Mouse (Mus musculus): ENCODE measurements around the gene Krt82. TPM values are rescaled to one million over a fixed set of nuclear protein-coding genes. Genes with fewer than 3 reads are reported as not detected.
A peak's percentile ranks its signal among the peaks of the same experiment; 100 is the strongest.

Krt82 gene
- polyA plus RNA-seq (2016; fragmentation: Nextera tagmentation; extraction: Ambion mirVana), result not detected in 2 replicates

DNA sequence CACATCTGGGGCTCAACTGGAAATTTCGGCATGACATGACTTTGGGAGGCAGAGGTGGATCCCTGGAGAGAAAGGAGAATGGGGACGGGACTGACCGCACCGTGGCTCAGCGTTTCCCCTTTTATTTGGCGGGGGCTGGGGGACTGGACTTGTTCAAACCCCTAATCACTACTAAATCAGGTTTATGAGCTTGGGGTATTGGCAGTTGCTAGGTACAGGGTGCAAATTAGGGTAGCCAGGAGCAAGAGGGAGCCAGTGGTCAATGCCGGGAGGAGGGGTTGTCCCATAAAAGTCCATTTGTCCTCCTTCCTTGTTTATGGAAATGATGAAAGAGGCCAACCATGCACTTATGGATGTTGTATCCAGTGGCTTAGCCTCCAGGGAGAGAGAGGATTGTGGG, at the start of gene Krt82:
Gene Krt82, minus strand, starts transcription at position 101 of the 400 bp plus-strand sequence.
- no peak for DNase-seq (ENCODE audit: low spot score)
- no peak within 1 kb of the TSS for H3K27ac ChIP-seq
- WGBS, result 86% methylated on average over 7 of the region's 7 CpGs
- H3K4me3 ChIP-seq, result no peak within 1 kb of the TSS
- H3K9me3 ChIP-seq, result no peaks in the 10 kb centered on the region
- H3K27me3 ChIP-seq (ENCODE audit: insufficient read depth, poor library complexity, severe bottlenecking), result peaks cover 52% of the 10 kb centered on the region
- no peaks in the 10 kb centered on the region for H3K36me3 ChIP-seq
- H3K4me1 ChIP-seq (replicated peaks), result peaks cover 21% of the 10 kb centered on the region

- Histone ChIP-seq H3K4me3 (no peak overlapping the region), H3K27me3 (ENCODE audit: insufficient read depth, poor library complexity, severe bottlenecking) (no peaks in the 10 kb centered on the region), H3K36me3 (no peaks in the 10 kb centered on the region), H3K9me3 (0 out of 2 replicates have a peak, but pooled peaks cover 3% of the 10 kb centered on the region), H3K27ac (no peak overlapping the region), H3K4me1 (replicated peaks) (no peaks in the 10 kb centered on the region)
- no peak for DNase-seq (ENCODE audit: low spot score)
- WGBS, result 63% methylated on average over 6 of the region's 6 CpGs
Measured at GRCm38 (mm10) chr15:101599123-101599522, 48.7 kb upstream of the Krt82 start.

GRCm38 (mm10) chr15:101588216-101588615, 37.7 kb upstream of the Krt82 start:
- no peak overlapping the region for H3K27ac ChIP-seq
- 76% methylated on average over 10 of the region's 10 CpGs for WGBS
- DNase-seq (ENCODE audit: low spot score), result no peak
- H3K9me3 ChIP-seq, result no peaks in the 10 kb centered on the region
- H3K4me1 ChIP-seq (replicated peaks), result no peaks in the 10 kb centered on the region
- no peaks in the 10 kb centered on the region for H3K36me3 ChIP-seq
- H3K4me3 ChIP-seq, result no peak overlapping the region
- H3K27me3 ChIP-seq (ENCODE audit: insufficient read depth, poor library complexity, severe bottlenecking), result no peaks in the 10 kb centered on the region

DNA sequence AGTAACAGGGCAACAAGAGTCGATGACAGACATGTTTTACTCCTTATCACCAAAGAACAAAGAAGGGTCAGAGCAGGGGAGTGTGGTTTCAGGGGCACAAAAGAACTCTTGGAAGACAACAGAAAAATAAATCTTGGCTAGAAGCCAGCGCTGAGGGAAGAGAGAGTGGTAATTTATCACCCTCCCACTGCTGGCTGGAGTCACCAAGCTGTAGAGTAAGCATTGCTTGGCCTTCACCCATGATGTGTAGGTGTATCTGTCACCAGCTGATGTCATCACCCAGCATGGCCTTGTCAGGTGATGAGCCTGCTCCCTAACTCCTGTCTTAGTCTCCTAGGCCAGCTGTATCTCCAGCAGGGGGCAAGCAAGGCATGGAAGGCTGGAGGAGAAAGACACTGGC, 34.0 kb upstream of the Krt82 start:
- Histone ChIP-seq H3K4me3 (no peak overlapping the region), H3K36me3 (no peaks in the 10 kb centered on the region), H3K27ac (no peak overlapping the region), H3K4me1 (replicated peaks) (no peaks in the 10 kb centered on the region), H3K27me3 (ENCODE audit: insufficient read depth, poor library complexity, severe bottlenecking) (no peaks in the 10 kb centered on the region), H3K9me3 (no peaks in the 10 kb centered on the region)
- no peak for DNase-seq (ENCODE audit: low spot score)
- WGBS, result 59% methylated on average over 2 of the region's 2 CpGs

DNA sequence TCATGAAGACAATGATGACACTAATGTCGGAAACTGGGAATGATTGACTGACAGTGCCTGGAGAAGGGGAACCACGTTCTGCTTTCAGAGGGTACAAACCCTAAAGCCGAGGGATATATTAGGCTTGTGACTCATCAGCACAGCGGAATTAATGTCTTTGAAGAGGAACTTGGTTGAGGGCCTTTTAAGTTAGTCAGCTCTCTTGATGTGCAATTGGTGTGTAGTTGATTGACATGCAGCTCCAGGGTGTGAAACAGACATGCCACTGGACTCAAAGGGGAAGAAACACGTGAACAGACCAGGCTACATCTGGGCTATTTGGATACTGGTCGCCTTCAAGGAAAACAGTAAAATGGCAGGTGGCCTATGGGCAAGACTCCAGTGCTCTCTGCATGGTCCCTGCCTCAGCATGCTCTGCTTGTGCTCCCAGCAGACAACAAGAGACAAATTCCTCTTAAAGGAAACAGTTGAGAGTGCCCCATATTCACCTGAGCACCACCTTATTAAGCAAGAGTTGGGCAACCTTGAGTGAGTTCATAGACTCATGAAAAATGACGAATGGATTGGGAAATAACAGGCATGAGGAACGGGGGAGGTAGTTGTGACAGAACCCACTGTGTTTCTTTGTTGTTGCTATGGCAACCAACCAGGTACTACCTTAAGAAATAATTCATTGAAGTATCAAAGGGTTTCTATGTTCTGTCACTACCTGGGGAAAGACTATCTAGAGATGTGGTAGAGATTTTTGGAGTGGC, 32.9 kb upstream of the Krt82 start:
- no peak overlapping the region for H3K4me3 ChIP-seq
- H3K4me1 ChIP-seq (replicated peaks), result no peaks in the 10 kb centered on the region
- H3K36me3 ChIP-seq, result no peaks in the 10 kb centered on the region
- DNase-seq (ENCODE audit: low spot score), result no peak
- no peaks in the 10 kb centered on the region for H3K9me3 ChIP-seq
- no peaks in the 10 kb centered on the region for H3K27me3 ChIP-seq (ENCODE audit: insufficient read depth, poor library complexity, severe bottlenecking)
- 78% methylated on average over 8 of the region's 8 CpGs for WGBS
- H3K27ac ChIP-seq, result no peak overlapping the region

DNA sequence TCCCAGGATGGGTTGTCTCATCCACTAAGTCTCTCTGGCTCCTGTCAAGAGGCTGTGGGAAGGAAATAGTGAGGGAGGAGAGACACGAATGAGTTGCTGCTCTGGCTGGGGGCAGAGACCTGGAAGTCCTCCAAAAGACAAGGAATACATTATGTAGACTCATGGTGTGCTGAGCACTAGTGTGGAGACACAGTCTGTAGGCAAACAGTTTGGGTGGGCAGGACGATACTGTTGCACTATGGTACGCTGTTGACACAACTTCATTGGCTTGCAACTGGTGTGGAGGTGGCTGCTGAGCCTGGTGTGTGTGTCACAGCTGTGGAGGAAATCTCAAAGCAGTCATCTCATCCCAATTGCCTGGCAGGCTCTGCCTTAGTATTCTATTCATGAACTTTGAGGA, 31.2 kb upstream of the Krt82 start:
- H3K27me3 ChIP-seq (ENCODE audit: insufficient read depth, poor library complexity, severe bottlenecking), result no peaks in the 10 kb centered on the region
- no peak for DNase-seq (ENCODE audit: low spot score)
- H3K9me3 ChIP-seq, result no peaks in the 10 kb centered on the region
- WGBS, result 92% methylated on average over 3 of the region's 3 CpGs
- no peak overlapping the region for H3K27ac ChIP-seq
- H3K4me1 ChIP-seq (replicated peaks), result no peaks in the 10 kb centered on the region
- no peaks in the 10 kb centered on the region for H3K36me3 ChIP-seq
- no peak overlapping the region for H3K4me3 ChIP-seq

GRCm38 (mm10) chr15:101575506-101575905, 25.0 kb upstream of the Krt82 start:
- DNase-seq (ENCODE audit: low spot score), result no peak
- Histone ChIP-seq H3K36me3 (no peaks in the 10 kb centered on the region), H3K27me3 (ENCODE audit: insufficient read depth, poor library complexity, severe bottlenecking) (no peaks in the 10 kb centered on the region), H3K4me3 (no peak overlapping the region), H3K9me3 (no peaks in the 10 kb centered on the region), H3K27ac (no peak overlapping the region), H3K4me1 (replicated peaks) (0 out of 2 replicates have a peak, but pooled peaks cover 6% of the 10 kb centered on the region)
- 87% methylated on average over 5 of the region's 5 CpGs for WGBS

- DNase-seq (ENCODE audit: low spot score), result no peak
- no peak within 1 kb of the TSS for H3K27ac ChIP-seq
- no peaks in the 10 kb centered on the region for H3K9me3 ChIP-seq
- 77% methylated on average over 15 of the region's 15 CpGs for WGBS
- H3K36me3 ChIP-seq, result no peaks in the 10 kb centered on the region
- 0 out of 2 replicates have a peak, but pooled peaks cover 6% of the 10 kb centered on the region for H3K4me1 ChIP-seq (replicated peaks)
- no peak within 1 kb of the TSS for H3K4me3 ChIP-seq
- no peaks in the 10 kb centered on the region for H3K27me3 ChIP-seq (ENCODE audit: insufficient read depth, poor library complexity, severe bottlenecking)
Measured at GRCm38 (mm10) chr15:101573796-101574345, 23.4 kb upstream of the Krt82 start, which contains the start of gene Krt75. Gene Krt75 (minus strand): TSS chr15:101573904.

DNA sequence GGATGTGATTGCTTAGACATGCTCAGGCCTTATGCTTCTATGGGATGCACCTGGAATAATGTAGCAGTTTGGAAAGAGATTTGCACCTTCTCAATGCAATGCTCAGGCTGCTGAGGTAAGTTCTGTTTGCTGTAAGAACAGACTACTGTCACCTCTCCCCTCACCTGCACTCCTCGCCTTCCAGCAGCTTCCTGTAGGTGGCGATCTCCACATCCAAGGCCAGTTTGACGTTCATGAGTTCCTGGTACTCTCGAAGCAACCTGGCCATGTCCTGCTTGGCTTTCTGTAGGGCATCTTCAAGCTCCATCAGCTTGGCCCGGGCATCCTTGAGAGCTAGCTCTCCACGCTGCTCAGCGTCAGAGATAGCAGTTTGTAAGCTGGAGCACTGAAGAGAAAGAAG, 17.3 kb upstream of the Krt82 start:
- WGBS, result 46% methylated on average over 7 of the region's 7 CpGs
- Histone ChIP-seq H3K27me3 (ENCODE audit: insufficient read depth, poor library complexity, severe bottlenecking) (no peaks in the 10 kb centered on the region), H3K27ac (no peak overlapping the region), H3K36me3 (no peaks in the 10 kb centered on the region), H3K4me1 (replicated peaks) (no peaks in the 10 kb centered on the region), H3K9me3 (no peaks in the 10 kb centered on the region), H3K4me3 (no peak overlapping the region)
- DNase-seq (ENCODE audit: low spot score), result no peak

DNA sequence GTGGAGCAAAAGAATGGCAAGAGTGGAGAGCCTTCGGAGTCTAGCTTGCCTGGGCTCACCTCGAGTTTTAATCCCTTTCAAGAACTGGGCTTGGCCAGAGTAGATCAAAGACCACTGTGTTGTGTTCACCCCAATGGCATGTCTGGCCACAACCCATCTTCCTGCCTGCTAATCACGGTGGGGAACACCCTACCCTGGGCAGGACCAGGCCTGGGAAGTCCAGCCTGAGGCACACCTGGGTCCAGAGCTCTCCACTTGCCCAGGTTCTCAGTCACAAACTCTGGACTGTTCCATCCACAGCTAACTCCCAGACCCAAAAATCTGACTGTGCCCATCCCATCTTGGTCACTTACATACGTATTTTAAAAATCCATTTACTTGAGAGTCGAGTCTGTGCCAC, 12.4 kb upstream of the Krt82 start, which contains the start of gene Krt90:
Gene Krt90, minus strand, starts transcription at position 101 of the 400 bp plus-strand sequence.
- DNase-seq (ENCODE audit: low spot score), result no peak
- Histone ChIP-seq H3K9me3 (no peaks in the 10 kb centered on the region), H3K27me3 (ENCODE audit: insufficient read depth, poor library complexity, severe bottlenecking) (peaks cover 20% of the 10 kb centered on the region), H3K4me3 (no peak within 1 kb of the TSS), H3K4me1 (replicated peaks) (peaks cover 19% of the 10 kb centered on the region), H3K27ac (no peak within 1 kb of the TSS), H3K36me3 (no peaks in the 10 kb centered on the region)
- 74% methylated on average over 5 of the region's 5 CpGs for WGBS

DNA sequence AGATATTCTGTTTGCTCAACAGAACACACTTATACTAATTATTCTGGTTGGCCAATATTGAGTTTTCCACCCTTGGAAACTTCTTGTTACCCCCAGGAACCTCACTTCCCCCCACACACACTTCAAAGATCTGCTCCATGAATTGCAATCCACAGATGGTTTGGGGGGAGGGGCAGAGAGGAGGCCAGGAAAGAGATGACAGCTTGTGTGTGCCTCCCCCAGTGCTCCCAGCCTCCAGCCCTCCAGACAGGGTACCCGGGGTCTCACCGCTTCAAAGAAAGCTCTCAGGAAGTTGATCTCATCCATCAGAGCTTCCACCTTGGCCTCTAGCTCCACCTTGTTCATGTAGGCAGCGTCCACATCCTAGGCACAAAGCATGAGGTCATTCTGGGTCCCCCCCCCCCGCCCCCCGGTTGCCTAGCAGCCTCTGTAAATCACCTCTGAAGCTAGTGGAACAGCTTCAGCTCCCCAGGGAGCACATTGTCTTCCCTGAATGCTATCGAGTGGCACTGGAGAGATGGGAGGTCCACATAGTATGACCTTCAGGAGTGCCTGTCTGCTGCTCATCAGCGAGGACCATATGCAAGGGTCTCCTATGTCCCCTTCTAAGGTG, 7.7 kb upstream of the Krt82 start:
- H3K36me3 ChIP-seq, result no peaks in the 10 kb centered on the region
- peaks cover 54% of the 10 kb centered on the region for H3K27me3 ChIP-seq (ENCODE audit: insufficient read depth, poor library complexity, severe bottlenecking)
- DNase-seq (ENCODE audit: low spot score), result peak; percentile 70
- no peaks in the 10 kb centered on the region for H3K9me3 ChIP-seq
- no peak overlapping the region for H3K4me3 ChIP-seq
- H3K27ac ChIP-seq, result no peak overlapping the region
- whole genome bisulfite sequencing, result 7% methylated on average over 7 of the region's 7 CpGs
- H3K4me1 ChIP-seq (replicated peaks), result peaks cover 38% of the 10 kb centered on the region

DNA sequence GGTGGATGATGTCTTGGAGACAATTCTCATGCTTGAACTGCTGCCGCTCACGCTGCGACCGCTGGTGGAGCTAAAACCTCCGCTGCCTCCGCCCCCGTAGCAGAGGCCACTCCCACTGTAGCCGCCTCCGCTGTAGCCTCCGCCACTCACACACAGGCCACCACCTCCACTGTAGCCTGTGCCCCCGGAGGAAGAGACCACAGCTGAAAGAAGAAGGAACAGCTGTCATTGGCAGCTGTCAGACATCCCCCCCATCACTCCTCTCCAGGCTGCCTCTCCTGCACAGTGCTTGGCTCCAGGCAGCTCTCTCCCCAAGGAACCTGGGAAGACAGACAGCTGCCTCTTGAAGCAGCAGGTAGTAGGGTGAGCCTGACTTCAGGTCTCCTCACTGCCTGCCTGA, 2.7 kb upstream of the Krt82 start:
- H3K36me3 ChIP-seq, result no peaks in the 10 kb centered on the region
- H3K27me3 ChIP-seq (ENCODE audit: insufficient read depth, poor library complexity, severe bottlenecking), result peaks cover 67% of the 10 kb centered on the region
- H3K4me1 ChIP-seq (replicated peaks), result peaks cover 33% of the 10 kb centered on the region
- peak; percentile 65 for DNase-seq (ENCODE audit: low spot score)
- peak overlapping the region; percentile 12 for H3K4me3 ChIP-seq
- H3K9me3 ChIP-seq, result no peaks in the 10 kb centered on the region
- 0 out of 2 replicates have a peak overlapping the region, but pooled peaks have one; percentile 0 for H3K27ac ChIP-seq
- 0% methylated on average over 11 of the region's 11 CpGs for WGBS

DNA sequence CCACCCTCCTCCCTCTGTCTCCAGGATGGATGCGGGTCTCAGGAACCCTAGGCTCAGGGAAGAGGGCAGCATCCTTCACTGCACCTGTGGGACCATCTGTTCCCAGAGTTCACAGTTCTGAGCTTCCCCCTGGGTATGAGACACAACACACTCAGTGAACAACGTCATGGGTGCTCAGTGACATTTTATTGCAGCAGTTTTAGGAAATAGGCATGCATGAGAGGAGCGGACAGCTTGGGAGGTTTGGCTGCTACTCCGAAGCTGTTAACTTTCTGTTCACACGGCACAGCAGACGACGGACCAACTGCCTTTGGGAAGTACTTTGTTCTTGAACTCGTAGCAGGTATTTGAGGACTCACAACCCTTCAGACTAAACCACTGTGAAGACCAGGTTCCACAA, 1.7 kb upstream of the Krt82 start:
- H3K27me3 ChIP-seq (ENCODE audit: insufficient read depth, poor library complexity, severe bottlenecking), result peaks cover 67% of the 10 kb centered on the region
- WGBS, result 91% methylated on average over 8 of the region's 8 CpGs
- no peak overlapping the region for H3K27ac ChIP-seq
- no peak for DNase-seq (ENCODE audit: low spot score)
- peaks cover 23% of the 10 kb centered on the region for H3K4me1 ChIP-seq (replicated peaks)
- no peaks in the 10 kb centered on the region for H3K36me3 ChIP-seq
- H3K4me3 ChIP-seq, result no peak overlapping the region
- H3K9me3 ChIP-seq, result no peaks in the 10 kb centered on the region
